Mouse (Mus musculus) MEL (cell line): ENCODE measurements around the gene Pcsk5.

Source experiments
- BHLHE40 ChIP-seq: IDR thresholded peaks from 2 replicates; pipeline ENCODE4 v1.6.1; 2012; ENCODE audit warnings: low read depth, mild to moderate bottlenecking, inconsistent platforms, low read length, improper control_type of control experiment, borderline replicate concordance
- CTCF ChIP-seq, 3 experiments: IDR thresholded peaks in 2 of 3; conservative IDR thresholded peaks in 1 of 3; 2 replicates each; pipeline ENCODE4 v1.5.1; 2011 to 2012; ENCODE audit warnings: low read length in 3 of 3, low read depth in 2 of 3, mild to moderate bottlenecking in 2 of 3, improper control_type of control experiment in 1 of 3, inconsistent platforms in 1 of 3, mixed read lengths in 1 of 3, moderate library complexity in 1 of 3; ENCODE audit not compliant: control insufficient read depth in 1 of 3, insufficient read depth in 1 of 3, poor library complexity in 1 of 3, severe bottlenecking in 1 of 3
- ETS1 ChIP-seq: IDR thresholded peaks from 2 replicates; pipeline ENCODE4 v1.6.1; 2012; ENCODE audit warnings: low read depth, mild to moderate bottlenecking, inconsistent platforms, low read length, improper control_type of control experiment, moderate library complexity
- GATA1 ChIP-seq: IDR thresholded peaks from 2 replicates; pipeline ENCODE4 v1.6.1; 2011; ENCODE audit warnings: low read depth, low read length, improper control_type of control experiment
- JUND ChIP-seq: IDR thresholded peaks from 2 replicates; pipeline ENCODE4 v1.6.1; 2011; ENCODE audit warnings: low read depth, mild to moderate bottlenecking, improper control_type of control experiment, low read length
- POLR2A ChIP-seq, 2 experiments: IDR thresholded peaks; 2 replicates each; pipeline ENCODE4 v1.6.1; 2011 to 2012; ENCODE audit warnings: low read length in 2 of 2, mild to moderate bottlenecking in 2 of 2, control low read depth in 1 of 2, improper control_type of control experiment in 1 of 2, low read depth in 1 of 2, moderate library complexity in 1 of 2; ENCODE audit not compliant: control insufficient read depth in 1 of 2, insufficient read depth in 1 of 2, poor library complexity in 1 of 2
- POLR2AphosphoS5 ChIP-seq: IDR thresholded peaks from 2 replicates; pipeline ENCODE4 v1.6.1; 2012; ENCODE audit warnings: low read depth, borderline replicate concordance, mild to moderate bottlenecking, inconsistent platforms, low read length, moderate library complexity, mixed read lengths
- SIN3A ChIP-seq: IDR thresholded peaks from 2 replicates; pipeline ENCODE4 v1.6.1; 2012; ENCODE audit warnings: low read length, improper control_type of control experiment, inconsistent platforms
- UBTF ChIP-seq: IDR thresholded peaks from 2 replicates; pipeline ENCODE4 v1.6.1; 2012; ENCODE audit warnings: low read depth, mild to moderate bottlenecking, inconsistent platforms, low read length, improper control_type of control experiment, moderate library complexity, borderline replicate concordance; ENCODE audit not compliant: insufficient read depth
- USF1 ChIP-seq: IDR thresholded peaks from 2 replicates; pipeline ENCODE4 v1.6.1; 2014; ENCODE audit warnings: low read depth, mild to moderate bottlenecking, inconsistent platforms, low read length, improper control_type of control experiment, moderate library complexity

- no peak for TF ChIP-seq POLR2A (IDR thresholded peaks at IDR 0.05; ENCODE audit: control insufficient read depth in 1 of 2, insufficient read depth in 1 of 2, low read depth in 1 of 2, low read length in 2 of 2, poor library complexity in 1 of 2)
- TF ChIP-seq GATA1 = no peak
- TF ChIP-seq CTCF (IDR thresholded peaks at IDR 0.05 in 2 of 3, conservative IDR thresholded peaks at IDR 0.05 in 1 of 3; ENCODE audit: control insufficient read depth in 1 of 3, insufficient read depth in 1 of 3, low read depth in 2 of 3, low read length in 3 of 3, poor library complexity in 1 of 3, severe bottlenecking in 1 of 3) = no peak
- no peak for TF ChIP-seq UBTF
- no peak for TF ChIP-seq BHLHE40
- TF ChIP-seq POLR2AphosphoS5 = no peak
- no peak for TF ChIP-seq ETS1
- no peak for TF ChIP-seq USF1
- TF ChIP-seq SIN3A = no peak
- TF ChIP-seq JUND = no peak
These were observed 282.9 kb downstream of the Pcsk5 start for GRCm38 (mm10) chr19:17554571-17554970.
